Mouse (Mus musculus) intestine, embryonic 14.5 days (tissue): ENCODE results near the gene Rnf212. TPM values are rescaled to one million over a fixed set of nuclear protein-coding genes. Genes with fewer than 3 reads are reported as not detected.

Experiments used
- ATAC-seq: fragments of 200-750 bp; cut with Nextera tagmentation; replicated peaks from 2 replicates; pipeline ENCODE4 v1.8.0; 2017; ENCODE audit warnings: low read depth, moderate number of reproducible peaks, moderate TSS enrichment, moderate library complexity; ENCODE audit not compliant: low FRiP score, low TSS enrichment
- DNase-seq: peaks from one replicate; pipeline ENCODE4 v3.0.0-alpha.2; 2018; ENCODE audit warnings: low spot score
- H3K27ac ChIP-seq: fragments of 300-500 bp; sonication (generic); 2 replicates; pipeline ENCODE4 v1.5.1; 2014; ENCODE audit warnings: low read depth, mild to moderate bottlenecking, control low read depth
- H3K27me3 ChIP-seq: fragments of 300-500 bp; sonication (generic); replicated peaks from 2 replicates; pipeline ENCODE4 v1.6.1; 2014; ENCODE audit warnings: low read length, control low read depth; ENCODE audit not compliant: control insufficient read depth, insufficient read depth
- H3K36me3 ChIP-seq: fragments of 300-500 bp; sonication (generic); 2 replicates; pipeline ENCODE4 v1.6.1; 2014; ENCODE audit warnings: low read length, control low read depth; ENCODE audit not compliant: control insufficient read depth, insufficient read depth
- H3K4me1 ChIP-seq: fragments of 300-500 bp; sonication (generic); replicated peaks from 2 replicates; pipeline ENCODE4 v1.6.1; 2014; ENCODE audit warnings: low read length, control low read depth, mixed read lengths; ENCODE audit not compliant: control insufficient read depth, insufficient read depth
- H3K4me2 ChIP-seq: fragments of 300-500 bp; sonication (generic); 2 replicates; pipeline ENCODE4 v1.6.1; 2014; ENCODE audit warnings: low read length
- H3K4me3 ChIP-seq: fragments of 300-500 bp; sonication (generic); 2 replicates; pipeline ENCODE4 v1.5.1; 2014; ENCODE audit warnings: low read depth, low read length, control low read depth, mixed read lengths
- H3K9ac ChIP-seq: fragments of 300-500 bp; sonication (generic); 2 replicates; pipeline ENCODE4 v1.6.1; 2014; ENCODE audit warnings: mild to moderate bottlenecking, low read length
- H3K9me3 ChIP-seq: fragments of 300-500 bp; sonication (generic); 2 replicates; pipeline ENCODE4 v1.6.1; 2016; ENCODE audit warnings: low read length, control low read depth; ENCODE audit not compliant: control insufficient read depth
- WGBS: fragments of 180-500 bp; shearing (Covaris S2); extraction: QIAGEN DNeasy Blood & Tissue Kit; methylation state at CpG from one replicate; pipeline ENCODE4 v1.1.7; 2014; 5-methylcytosine and 5-hydroxymethylcytosine counted together
- polyA plus RNA-seq: library from polyadenylated mRNA; unstranded; fragments of >200 nt; fragmentation: Nextera tagmentation; extraction: Ambion mirVana; gene quantifications from 2 replicates; pipeline ENCODE4 v1.2.1, GENCODE M21; 2014

The Rnf212 gene
- polyA plus RNA-seq, 1 experiment from 2014 or later = not detected

DNA sequence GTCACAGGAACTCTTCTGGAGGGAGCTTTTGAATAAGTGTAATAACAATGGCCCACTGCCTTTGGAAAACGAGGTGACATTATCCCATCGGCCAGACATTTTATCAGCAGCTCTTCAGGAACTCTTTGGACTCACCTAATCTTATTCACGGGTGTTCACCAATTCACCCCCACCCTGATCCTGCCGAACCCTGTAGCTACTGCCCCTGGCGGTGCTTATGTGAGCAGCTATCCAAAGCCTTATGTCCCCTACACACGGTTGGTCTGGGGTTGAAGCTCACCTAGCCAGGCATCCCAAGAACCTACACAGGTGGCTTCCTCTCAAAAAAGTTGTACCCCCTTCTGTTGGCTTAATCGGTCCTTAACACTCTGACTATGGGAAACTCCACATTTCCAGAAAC is 55.0 kb downstream of the Rnf212 start:
- no peaks in the 10 kb centered on the region for H3K36me3 ChIP-seq
- H3K4me3 ChIP-seq = no peak overlapping the region
- ATAC-seq = no peak
- no peaks in the 10 kb centered on the region for H3K9me3 ChIP-seq
- H3K4me2 ChIP-seq = no peak overlapping the region
- no peaks in the 10 kb centered on the region for H3K4me1 ChIP-seq
- no peak overlapping the region for H3K9ac ChIP-seq
- no peak for DNase-seq
- H3K27ac ChIP-seq = no peak overlapping the region
- WGBS = 64% methylated on average over 7 of the region's 7 CpGs
- H3K27me3 ChIP-seq = no peaks in the 10 kb centered on the region

DNA sequence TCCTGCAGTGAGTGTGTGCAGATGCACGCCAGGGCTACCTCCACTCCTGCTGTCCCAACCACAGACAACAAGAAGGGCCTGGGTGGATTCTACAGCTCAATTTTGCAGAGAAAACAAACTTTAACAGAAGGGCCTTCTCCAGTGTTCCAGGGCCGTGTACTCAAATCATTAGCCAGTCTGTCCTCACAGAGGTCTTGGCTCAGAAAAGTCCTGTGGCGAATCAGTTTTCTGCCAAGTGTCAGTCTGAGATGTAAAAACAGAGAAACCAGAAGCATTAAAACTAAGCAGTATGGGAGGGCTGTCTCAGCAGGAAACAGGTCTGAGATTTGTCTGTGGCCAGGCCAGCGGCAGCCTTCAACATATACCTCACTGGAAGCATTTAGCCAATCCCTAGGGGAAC is 56.7 kb downstream of the Rnf212 start:
- no peaks in the 10 kb centered on the region for H3K27me3 ChIP-seq
- no peak overlapping the region for H3K4me3 ChIP-seq
- H3K4me1 ChIP-seq = no peaks in the 10 kb centered on the region
- no peak overlapping the region for H3K27ac ChIP-seq
- no peaks in the 10 kb centered on the region for H3K9me3 ChIP-seq
- no peak overlapping the region for H3K9ac ChIP-seq
- DNase-seq = no peak
- no peak for ATAC-seq
- no peak overlapping the region for H3K4me2 ChIP-seq
- 43% methylated on average over 4 of the region's 4 CpGs for WGBS
- H3K36me3 ChIP-seq = no peaks in the 10 kb centered on the region

DNA sequence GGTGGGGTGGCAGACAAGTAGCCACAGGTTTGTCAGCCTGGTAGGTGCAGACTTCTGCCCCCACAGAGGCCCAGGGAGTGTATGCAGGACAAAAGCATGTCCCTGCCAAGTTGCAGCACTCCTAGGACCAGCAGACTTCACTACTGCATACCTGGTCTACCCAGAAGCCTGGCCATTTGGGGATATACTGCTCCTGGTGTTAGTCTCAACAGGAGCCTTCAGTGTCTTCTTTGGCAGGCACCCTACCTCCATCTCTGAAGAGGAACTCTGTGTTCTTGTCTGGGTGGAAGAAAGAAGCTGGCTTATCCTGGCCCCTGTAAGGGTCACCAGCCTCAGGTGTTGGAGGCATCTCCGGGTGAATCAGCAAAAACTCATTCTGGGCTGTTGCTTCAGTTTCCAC is 58.8 kb downstream of the Rnf212 start:
- H3K4me2 ChIP-seq = no peak overlapping the region
- DNase-seq (no peak), ATAC-seq (no peak)
- no peak overlapping the region for H3K27ac ChIP-seq
- no peaks in the 10 kb centered on the region for H3K9me3 ChIP-seq
- H3K27me3 ChIP-seq = no peaks in the 10 kb centered on the region
- 83% methylated on average over 1 of the region's 1 CpGs for WGBS
- H3K36me3 ChIP-seq = no peaks in the 10 kb centered on the region
- no peaks in the 10 kb centered on the region for H3K4me1 ChIP-seq
- no peak overlapping the region for H3K9ac ChIP-seq
- H3K4me3 ChIP-seq = no peak overlapping the region

DNA sequence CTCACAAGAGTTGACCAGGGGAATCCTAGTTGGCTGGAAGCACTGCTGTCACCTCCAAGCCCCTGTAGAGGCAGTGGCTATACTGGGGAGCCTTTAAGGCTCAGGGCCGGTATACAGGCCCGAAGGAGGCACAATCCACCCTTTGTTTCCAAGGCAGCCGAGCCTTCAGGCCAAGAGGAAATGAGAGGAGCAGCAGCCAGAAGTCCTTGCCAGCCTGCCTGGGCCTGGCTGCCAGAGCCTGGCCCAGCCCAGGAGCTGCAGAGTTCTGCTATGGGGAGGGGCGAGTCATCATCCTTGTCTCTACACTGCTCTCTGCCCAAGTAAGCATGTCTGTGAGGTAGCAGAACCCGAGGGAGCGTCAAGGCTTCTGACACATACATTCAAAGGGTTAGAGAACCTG is 60.6 kb downstream of the Rnf212 start:
- no peak for DNase-seq
- 64% methylated on average over 6 of the region's 6 CpGs for WGBS
- ATAC-seq = peak; percentile 54; the same call in 1 of the 2 replicates
- no peaks in the 10 kb centered on the region for H3K36me3 ChIP-seq
- no peaks in the 10 kb centered on the region for H3K9me3 ChIP-seq
- no peak overlapping the region for H3K9ac ChIP-seq
- no peak overlapping the region for H3K27ac ChIP-seq
- no peak overlapping the region for H3K4me2 ChIP-seq
- H3K27me3 ChIP-seq = no peaks in the 10 kb centered on the region
- H3K4me3 ChIP-seq = no peak overlapping the region
- H3K4me1 ChIP-seq = no peaks in the 10 kb centered on the region

DNA sequence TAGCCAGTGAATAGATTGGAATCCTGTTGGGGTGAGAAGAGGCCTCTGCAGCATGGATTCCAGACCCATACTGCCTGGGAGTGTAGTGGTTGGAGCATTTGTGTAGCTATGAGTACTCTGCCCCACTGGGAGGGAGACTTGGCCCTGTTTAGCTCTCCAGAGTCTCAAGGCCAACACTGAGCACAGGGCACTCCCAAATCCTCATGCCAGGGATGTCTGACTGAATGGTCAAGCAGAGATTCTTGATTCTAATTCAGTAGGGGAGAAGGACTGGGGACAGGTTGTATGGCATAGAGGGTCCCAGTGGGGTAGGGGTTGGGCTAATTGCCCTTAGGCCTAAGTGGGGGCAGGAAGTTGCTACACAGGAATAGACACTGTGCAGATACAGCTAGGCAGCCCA is 61.1 kb downstream of the Rnf212 start:
- ATAC-seq (0 out of 2 replicates have a peak, but pooled peaks have one; percentile 3), DNase-seq (no peak)
- Histone ChIP-seq H3K27me3 (no peaks in the 10 kb centered on the region), H3K4me1 (no peaks in the 10 kb centered on the region), H3K4me3 (no peak overlapping the region), H3K4me2 (no peak overlapping the region), H3K36me3 (no peaks in the 10 kb centered on the region), H3K9ac (no peak overlapping the region), H3K27ac (no peak overlapping the region), H3K9me3 (no peaks in the 10 kb centered on the region)

DNA sequence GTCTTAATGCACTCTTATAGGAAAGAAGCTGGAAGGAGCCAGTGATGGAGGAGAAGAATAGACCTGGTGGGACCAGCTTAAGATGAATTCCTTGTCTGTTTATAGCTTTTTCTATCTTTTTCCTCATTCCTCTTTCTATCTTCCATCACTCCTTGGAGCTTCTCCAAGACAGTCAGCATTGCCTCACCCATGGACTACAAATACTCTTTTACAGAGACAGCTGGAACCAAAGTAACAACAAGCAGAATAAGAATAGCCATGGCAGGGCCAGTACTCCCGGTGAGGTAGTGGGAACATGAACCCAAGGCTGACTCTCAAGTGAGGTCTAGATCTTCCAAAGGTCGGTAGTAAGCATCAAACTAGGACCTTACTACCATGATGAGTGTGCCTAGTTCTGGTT is 61.7 kb downstream of the Rnf212 start:
- Histone ChIP-seq H3K4me2 (no peak overlapping the region), H3K9me3 (no peaks in the 10 kb centered on the region), H3K4me1 (no peaks in the 10 kb centered on the region), H3K36me3 (0 out of 2 replicates have a peak, but pooled peaks cover 4% of the 10 kb centered on the region), H3K4me3 (no peak overlapping the region), H3K27ac (no peak overlapping the region), H3K27me3 (no peaks in the 10 kb centered on the region), H3K9ac (no peak overlapping the region)
- WGBS = 85% methylated on average over 2 of the region's 2 CpGs
- no peak for ATAC-seq
- no peak for DNase-seq

DNA sequence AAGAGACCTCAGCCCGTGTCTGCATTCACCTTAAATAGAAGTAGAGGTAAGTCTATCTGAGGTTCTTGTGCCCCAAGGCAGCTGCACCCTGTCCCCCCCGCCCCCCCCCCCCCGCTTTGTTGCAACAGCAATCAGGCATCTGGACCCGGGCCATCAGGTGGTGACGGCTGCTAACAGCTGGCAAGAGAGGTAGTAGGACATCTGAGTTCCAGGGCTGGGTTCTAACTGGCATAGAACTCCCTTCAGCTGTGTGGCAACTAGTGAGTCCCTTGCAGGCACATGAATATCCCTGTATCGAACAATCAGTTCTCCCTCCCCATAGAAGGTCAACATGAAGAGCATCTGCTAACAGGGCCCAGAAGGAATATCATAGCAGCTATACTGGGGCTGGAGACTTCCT is 62.8 kb downstream of the Rnf212 start:
- no peaks in the 10 kb centered on the region for H3K4me1 ChIP-seq
- DNase-seq (no peak), ATAC-seq (no peak)
- 85% methylated on average over 6 of the region's 6 CpGs for WGBS
- H3K27ac ChIP-seq = no peak overlapping the region
- H3K4me3 ChIP-seq = no peak overlapping the region
- H3K9me3 ChIP-seq = no peaks in the 10 kb centered on the region
- H3K36me3 ChIP-seq = peaks cover 10% of the 10 kb centered on the region
- no peak overlapping the region for H3K9ac ChIP-seq
- no peaks in the 10 kb centered on the region for H3K27me3 ChIP-seq
- no peak overlapping the region for H3K4me2 ChIP-seq

DNA sequence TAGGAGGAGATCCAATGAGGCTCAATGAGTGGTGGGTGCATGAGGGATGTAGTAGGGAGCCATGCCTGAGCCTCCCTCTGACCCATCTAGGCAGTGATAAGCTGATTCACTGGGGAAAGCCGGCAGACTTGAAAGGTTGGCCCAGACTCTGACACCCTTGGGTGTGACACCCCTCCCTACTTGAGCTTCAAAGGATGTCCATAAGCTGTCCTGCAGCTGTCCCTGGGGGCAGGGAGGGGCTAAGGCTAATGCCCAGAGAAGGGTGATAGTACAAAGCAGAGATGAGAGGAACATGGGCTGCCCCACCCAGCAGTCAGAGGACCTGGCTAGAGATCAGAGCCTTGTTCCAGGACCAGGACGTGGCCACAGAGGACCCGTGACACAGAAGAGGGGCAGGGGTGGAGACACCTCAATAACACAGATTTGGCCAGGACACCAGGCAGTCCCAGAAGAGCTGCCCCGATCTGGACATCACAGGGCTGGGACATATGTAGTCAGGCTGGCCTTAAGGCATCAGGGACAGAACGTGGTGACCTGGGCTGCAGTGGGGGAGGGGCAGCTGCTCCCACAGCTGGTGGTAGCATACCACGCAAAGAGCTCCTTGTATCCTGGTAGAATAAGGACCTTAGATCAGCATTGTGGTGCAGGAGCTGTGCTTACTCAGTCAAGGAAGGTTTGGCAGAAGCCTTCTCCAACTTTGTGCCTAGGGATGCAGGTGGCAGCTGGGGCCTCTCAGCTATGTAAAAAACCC is 65.6 kb downstream of the Rnf212 start:
- ATAC-seq = no peak
- H3K27ac ChIP-seq = no peak overlapping the region
- no peak overlapping the region for H3K4me3 ChIP-seq
- H3K4me1 ChIP-seq = no peaks in the 10 kb centered on the region
- no peak overlapping the region for H3K4me2 ChIP-seq
- no peaks in the 10 kb centered on the region for H3K27me3 ChIP-seq
- DNase-seq = no peak
- no peak overlapping the region for H3K9ac ChIP-seq
- H3K36me3 ChIP-seq = peaks cover 39% of the 10 kb centered on the region
- WGBS = 38% methylated on average over 6 of the region's 6 CpGs
- no peaks in the 10 kb centered on the region for H3K9me3 ChIP-seq

DNA sequence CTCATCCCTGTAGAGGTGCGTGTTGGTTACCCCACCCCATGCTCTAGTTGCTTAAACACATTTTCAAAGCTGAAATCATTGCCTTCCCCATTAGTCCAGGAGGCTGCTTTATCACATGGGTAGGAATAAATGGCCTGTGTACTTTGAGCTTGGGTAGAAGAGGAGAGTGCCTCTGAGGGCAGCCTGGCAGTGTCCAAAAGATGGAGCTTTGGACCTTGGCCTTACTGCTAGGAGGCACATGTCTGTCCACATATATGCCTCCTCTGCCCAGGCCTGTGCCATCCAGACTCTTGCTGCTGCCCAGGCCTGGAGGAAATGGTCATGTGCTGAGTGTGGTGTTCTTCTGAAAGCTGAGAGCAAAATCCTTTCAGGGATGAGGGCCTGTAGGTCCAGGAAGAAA is 66.4 kb downstream of the Rnf212 start:
- DNase-seq = no peak
- no peak overlapping the region for H3K4me3 ChIP-seq
- H3K4me2 ChIP-seq = no peak overlapping the region
- H3K9ac ChIP-seq = no peak overlapping the region
- H3K4me1 ChIP-seq = no peaks in the 10 kb centered on the region
- peaks cover 41% of the 10 kb centered on the region for H3K36me3 ChIP-seq
- H3K27ac ChIP-seq = no peak overlapping the region
- H3K27me3 ChIP-seq = no peaks in the 10 kb centered on the region
- no peaks in the 10 kb centered on the region for H3K9me3 ChIP-seq
- WGBS = 89% methylated on average over 1 of the region's 1 CpGs
- no peak for ATAC-seq
